In genomic region chr6:55179560-55179959, GRCm38 (mm10) we compare ENCODE assay signal across 22 mouse cellular contexts. TPM values are rescaled to one million over a fixed set of nuclear protein-coding genes. Genes with fewer than 3 reads are reported as not detected.
A peak's percentile ranks its signal among the peaks of the same experiment; 100 is the strongest.
DNase-seq lines count a peak whose midpoint lies in the region; TF ChIP-seq lines count a peak whose summit lies in the region.
"Had no signal": no experiment of that assay in that cellular context is flagged by ENCODE, and none has a peak within 500 bp of the region (broad histone marks: within the 10 kb centered on the region; RNA-seq: fewer than 3 reads in every experiment).

No protein-coding gene starts in this region.

- peak; percentile 45 for DNase-seq in gastrocnemius, adult 18-20 months (ENCODE audit: low spot score)
- no peak for DNase-seq in gastrocnemius, adult 8-10 months (ENCODE audit: low spot score in 2 of 2)
- DNase-seq in lung, adult 18-20 months, result peak; percentile 36 to 56
- no peak for DNase-seq in lung, adult 2 months
- DNase-seq in kidney, postnatal 4 days, result peak; percentile 22 to 30
- no peak for DNase-seq in cerebellum, postnatal 25 days
- DNase-seq in embryo, embryonic 9.5 days (ENCODE audit: extremely low spot score), result no peak
- DNase-seq: adrenal gland, postnatal 36 days; gastrocnemius, postnatal 25 days; heart, postnatal 14 days; retina, postnatal 1 day; spleen, adult 18-20 months; thymus, postnatal 36 days had no signal

- H3K4me3 ChIP-seq in lung, adult 2 months (replicated peaks; ENCODE audit: extremely low read depth, low read depth, low read length), result no peak overlapping the region
- no peak overlapping the region for H3K4me3 ChIP-seq in small intestine, adult 2 months (ENCODE audit: low read depth, low read length)
- H3K4me3 ChIP-seq: limb, embryonic 15.5 days had no signal

- no peaks in the 10 kb centered on the region for H3K36me3 ChIP-seq in small intestine, adult 2 months (ENCODE audit: control insufficient read depth, insufficient read depth, low read length)
- H3K36me3 ChIP-seq: limb, embryonic 15.5 days had no signal

- no peak for TF ChIP-seq POLR2A in lung, adult 2 months (IDR thresholded peaks at IDR 0.05; ENCODE audit: borderline replicate concordance, extremely low read depth, low read depth, low read length)
- no peak for TF ChIP-seq POLR2A in small intestine, adult 2 months (IDR thresholded peaks at IDR 0.05; ENCODE audit: low read depth, low read length)

- no peaks in the 10 kb centered on the region for H3K27me3 ChIP-seq in small intestine, adult 2 months (ENCODE audit: control insufficient read depth, insufficient read depth, low read length)
- H3K27me3 ChIP-seq: limb, embryonic 15.5 days had no signal

- TF ChIP-seq CTCF in lung, adult 2 months (IDR thresholded peaks at IDR 0.05; ENCODE audit: insufficient read depth, low read length), result no peak
- no peak for TF ChIP-seq CTCF in small intestine, adult 2 months (IDR thresholded peaks at IDR 0.05; ENCODE audit: extremely low read depth, insufficient read length, insufficient replicate concordance, low read depth, low read length)

- peaks cover 10% of the 10 kb centered on the region for H3K4me1 ChIP-seq in lung, adult 2 months (ENCODE audit: control insufficient read depth, insufficient read depth, low read length)
- peaks cover 9% of the 10 kb centered on the region; the same call in 1 of the 2 replicates for H3K4me1 ChIP-seq in small intestine, adult 2 months (ENCODE audit: control insufficient read depth, insufficient read depth, insufficient read length, low read length)
- H3K4me1 ChIP-seq: limb, embryonic 15.5 days had no signal

- WGBS in lung, adult 2 months, result 58% methylated on average over 7 of the region's 7 CpGs
- 80% methylated on average over 7 of the region's 7 CpGs for WGBS in small intestine, adult 2 months

- H3K27ac ChIP-seq in small intestine, adult 2 months (ENCODE audit: insufficient read depth, low read depth, low read length), result 0 out of 2 replicates have a peak overlapping the region, but pooled peaks have one; percentile 9
- H3K27ac ChIP-seq: hindbrain, postnatal 0 days; limb, embryonic 15.5 days; stomach, postnatal 0 days had no signal

RNA-seq across cellular contexts. Expression of gene Inmt, which starts 4.7 kb away (rescaled TPM):
- total RNA-seq in gastrocnemius, adult 18-20 months (2021), result 10 to 100 TPM; 13.8 to 16.1 TPM
- 10 to 100 TPM; 10.4 to 90.9 (median 28.7) TPM for total RNA-seq in gastrocnemius, adult 8-10 months (2022)
- polyA plus RNA-seq in lung, adult 2 months (2012; rRNA removed), result 1,586 and 1,614 TPM in 2 replicates
- 0.27 and 1.1 TPM in 2 replicates for polyA plus RNA-seq in small intestine, adult 2 months (2012; rRNA removed)
- total RNA-seq: left cerebral cortex, postnatal 10 days; megakaryocyte progenitor cell, adult 5-6 weeks; midbrain, postnatal 0 days had no signal
- polyA plus RNA-seq: forebrain, embryonic 16.5 days; hindbrain, postnatal 0 days; midbrain, postnatal 0 days; neural tube, embryonic 14.5 days had no signal

RNA-seq across cellular contexts. Expression of gene Mindy4, which starts 23.6 kb away (rescaled TPM):
- total RNA-seq in gastrocnemius, adult 18-20 months (2021), result 1 to 10 TPM; 1.7 to 2.5 TPM
- 1 to 10 TPM; 1.3 to 3.1 (median 2.2) TPM for total RNA-seq in gastrocnemius, adult 8-10 months (2022)
- polyA plus RNA-seq in lung, adult 2 months (2012; rRNA removed), result 18.8 and 35.7 TPM in 2 replicates
- 0.81 and 0.98 TPM in 2 replicates for polyA plus RNA-seq in small intestine, adult 2 months (2012; rRNA removed)

RNA-seq across cellular contexts. Expression of gene Crhr2, which starts 46.7 kb away (rescaled TPM):
- 10 to 100 TPM; 17.6 to 26.5 TPM for total RNA-seq in gastrocnemius, adult 18-20 months (2021)
- 10 to 100 TPM; 17.2 to 21.4 (median 17.7) TPM for total RNA-seq in gastrocnemius, adult 8-10 months (2022)
- 1.3 and 4.9 TPM in 2 replicates for polyA plus RNA-seq in lung, adult 2 months (2012; rRNA removed)
- 0.37 and 0.51 TPM in 2 replicates for polyA plus RNA-seq in small intestine, adult 2 months (2012; rRNA removed)
- total RNA-seq: adrenal gland, postnatal 36 days; megakaryocyte progenitor cell, adult 5-6 weeks had no signal

Comparison
In these comparisons a context has a peak if more than half of its experiments do, and no peak if none do; other contexts are left out.
1. DNase-seq: peak in gastrocnemius, adult 18-20 months (single experiment), lung, adult 18-20 months (2 of 2) and kidney, postnatal 4 days (2 of 2); none in gastrocnemius, adult 8-10 months (0 of 2), lung, adult 2 months (single experiment), cerebellum, postnatal 25 days (0 of 2) and embryo, embryonic 9.5 days (single experiment).